ENCODE assay signal across 28 mouse cellular contexts in the genomic region with DNA sequence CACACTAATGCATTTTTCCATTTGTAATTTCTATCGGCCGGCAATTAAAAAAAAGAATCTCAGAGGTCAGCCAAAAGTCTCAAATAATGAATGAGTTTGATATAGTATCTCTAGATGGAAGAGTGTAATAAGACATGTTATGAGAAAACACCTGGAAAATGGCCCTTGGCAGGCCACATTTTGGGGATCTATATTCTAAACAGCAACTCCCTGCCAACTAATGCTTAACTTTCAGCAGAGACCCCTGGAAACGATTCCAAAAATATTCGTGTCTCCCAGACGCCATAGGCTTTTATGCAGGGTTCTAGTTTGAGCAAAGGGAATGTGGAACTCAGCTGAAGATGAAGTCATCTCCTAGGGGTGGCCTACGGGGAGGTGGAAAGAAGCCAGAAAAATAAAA.
"Had no signal": no experiment of that assay in that cellular context is flagged by ENCODE, and none has a peak within 500 bp of the region (broad histone marks: within the 10 kb centered on the region; RNA-seq: fewer than 3 reads in every experiment).

No protein-coding gene starts in this region.

- H3K9me3 ChIP-seq: embryonic facial prominence, embryonic 12.5 days; embryonic facial prominence, embryonic 13.5 days; embryonic facial prominence, embryonic 15.5 days; forebrain, embryonic 10.5 days; forebrain, embryonic 12.5 days; forebrain, embryonic 13.5 days; forebrain, embryonic 15.5 days had no signal

- DNase-seq: cerebellum, adult 18-20 months; cerebellum, adult 2 months; cerebellum, adult 8-10 months; cerebellum, adult 9-10 months; cerebellum, adult 9-11 months; cerebellum, postnatal 10 days; cerebellum, postnatal 14 days; cerebellum, postnatal 25 days; cerebellum, postnatal 36 days; embryo, embryonic 11 days; forebrain, postnatal 0 days; gastrocnemius, adult 2 months; gastrocnemius, postnatal 10 days; gastrocnemius, postnatal 14 days; gastrocnemius, postnatal 25 days; gastrocnemius, postnatal 36 days; heart, adult 18-20 months; heart, adult 2 months had no signal

- H3K36me3 ChIP-seq: embryonic facial prominence, embryonic 12.5 days; embryonic facial prominence, embryonic 13.5 days; embryonic facial prominence, embryonic 15.5 days; forebrain, embryonic 10.5 days; forebrain, embryonic 12.5 days; forebrain, embryonic 15.5 days had no signal

- H3K4me2 ChIP-seq: embryonic facial prominence, embryonic 12.5 days; embryonic facial prominence, embryonic 13.5 days; embryonic facial prominence, embryonic 15.5 days; forebrain, embryonic 12.5 days; forebrain, embryonic 13.5 days; forebrain, embryonic 15.5 days had no signal

- ATAC-seq: forebrain, embryonic 13.5 days; forebrain, embryonic 14.5 days; forebrain, embryonic 15.5 days; forebrain, embryonic 16.5 days; forebrain, postnatal 0 days had no signal

- H3K27me3 ChIP-seq: embryonic facial prominence, embryonic 12.5 days; embryonic facial prominence, embryonic 13.5 days; embryonic facial prominence, embryonic 15.5 days; forebrain, embryonic 15.5 days had no signal

- H3K4me3 ChIP-seq: embryonic facial prominence, embryonic 12.5 days; embryonic facial prominence, embryonic 13.5 days; embryonic facial prominence, embryonic 15.5 days; erythroblast, embryonic 14.5 days; forebrain, embryonic 10.5 days; forebrain, embryonic 12.5 days; forebrain, embryonic 13.5 days; forebrain, embryonic 15.5 days; gastrocnemius, adult 2 months; heart, adult 2 months had no signal

- H3K9ac ChIP-seq: embryonic facial prominence, embryonic 12.5 days; embryonic facial prominence, embryonic 13.5 days; embryonic facial prominence, embryonic 15.5 days; forebrain, embryonic 12.5 days; forebrain, embryonic 13.5 days; forebrain, embryonic 15.5 days; forebrain, postnatal 0 days had no signal

- H3K4me1 ChIP-seq: forebrain, embryonic 13.5 days; forebrain, embryonic 15.5 days had no signal

- H3K27ac ChIP-seq: embryonic facial prominence, embryonic 12.5 days; embryonic facial prominence, embryonic 13.5 days; embryonic facial prominence, embryonic 15.5 days; forebrain, embryonic 10.5 days; forebrain, embryonic 12.5 days; forebrain, embryonic 13.5 days; forebrain, embryonic 15.5 days; gastrocnemius, adult 2 months; heart, adult 2 months had no signal
